Mouse (Mus musculus) right cerebral cortex, adult 18-20 months (tissue): Measurements from ENCODE around the gene Men1.

Source experiments
- DNase-seq: peaks from one replicate; pipeline ENCODE4 v3.0.0; 2022; ENCODE audit warnings: mixed read lengths

The Men1 gene

DNA sequence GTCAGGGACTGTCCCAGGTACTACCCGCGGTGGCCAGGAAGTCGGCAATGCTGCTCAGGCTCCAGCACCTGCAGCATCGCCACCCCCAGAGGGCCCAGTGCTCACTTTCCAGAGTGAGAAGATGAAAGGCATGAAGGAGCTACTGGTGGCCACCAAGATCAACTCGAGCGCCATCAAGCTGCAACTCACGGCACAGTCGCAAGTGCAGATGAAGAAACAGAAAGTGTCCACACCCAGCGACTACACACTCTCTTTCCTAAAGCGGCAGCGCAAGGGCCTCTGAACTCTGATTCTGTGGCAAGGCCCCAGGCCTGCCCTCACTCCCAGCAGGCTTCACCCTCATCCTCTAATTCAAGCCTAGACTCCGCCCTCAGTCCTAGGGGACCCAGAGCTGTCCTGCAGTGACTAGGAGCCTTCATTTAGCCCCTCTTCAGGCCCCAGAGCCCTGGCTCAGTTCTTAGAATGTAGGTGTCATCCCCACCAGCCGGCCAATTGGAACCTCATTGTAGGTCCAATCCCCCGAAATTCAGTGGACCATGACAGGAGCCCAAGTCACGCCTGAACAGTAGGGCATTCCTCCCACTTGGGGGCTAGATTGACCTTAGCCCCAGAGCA is 5.2 kb downstream of the Men1 start:
- DNase-seq = no peak

- DNase-seq = peak; percentile 86
These were observed 6.0 kb downstream of the Men1 start, which contains the start of gene Map4k2 for GRCm38 (mm10) chr19:6340524-6341452. TSS of gene Map4k2 (plus strand) at chr19:6341135.

GRCm38 (mm10) chr19:6341453-6342077 is 6.8 kb downstream of the Men1 start:
- no peak for DNase-seq

DNA sequence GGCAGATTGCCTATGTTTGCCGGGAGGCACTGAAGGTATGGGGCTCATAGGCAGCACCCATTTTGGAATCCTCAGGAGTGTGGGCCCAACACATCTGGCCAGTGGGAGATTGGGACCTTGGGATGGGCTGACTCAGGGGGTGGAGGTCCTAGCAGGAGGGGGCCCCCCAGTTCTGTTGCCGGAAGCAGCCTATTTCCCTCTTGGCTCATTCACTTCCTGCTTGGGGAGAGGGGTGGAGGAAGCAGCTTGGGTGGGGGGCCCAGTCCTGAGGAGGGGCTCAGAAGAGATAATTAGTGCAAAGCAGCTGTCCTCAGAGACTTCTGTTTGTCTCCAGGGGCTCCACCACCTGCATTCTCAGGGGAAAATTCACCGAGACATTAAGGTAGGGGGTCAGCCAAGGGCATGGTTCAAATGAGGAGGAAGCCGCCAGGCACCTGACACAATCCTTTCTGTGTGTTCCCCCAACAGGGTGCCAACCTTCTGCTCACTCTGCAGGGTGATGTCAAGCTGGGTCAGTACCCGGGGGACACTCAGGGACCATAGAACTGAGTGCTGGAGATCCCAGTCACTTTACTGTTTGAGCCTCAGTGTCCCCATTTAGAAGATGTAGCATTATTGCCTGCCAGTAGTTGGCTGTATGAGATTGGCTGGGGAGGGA is 7.6 kb downstream of the Men1 start:
- no peak for DNase-seq

DNA sequence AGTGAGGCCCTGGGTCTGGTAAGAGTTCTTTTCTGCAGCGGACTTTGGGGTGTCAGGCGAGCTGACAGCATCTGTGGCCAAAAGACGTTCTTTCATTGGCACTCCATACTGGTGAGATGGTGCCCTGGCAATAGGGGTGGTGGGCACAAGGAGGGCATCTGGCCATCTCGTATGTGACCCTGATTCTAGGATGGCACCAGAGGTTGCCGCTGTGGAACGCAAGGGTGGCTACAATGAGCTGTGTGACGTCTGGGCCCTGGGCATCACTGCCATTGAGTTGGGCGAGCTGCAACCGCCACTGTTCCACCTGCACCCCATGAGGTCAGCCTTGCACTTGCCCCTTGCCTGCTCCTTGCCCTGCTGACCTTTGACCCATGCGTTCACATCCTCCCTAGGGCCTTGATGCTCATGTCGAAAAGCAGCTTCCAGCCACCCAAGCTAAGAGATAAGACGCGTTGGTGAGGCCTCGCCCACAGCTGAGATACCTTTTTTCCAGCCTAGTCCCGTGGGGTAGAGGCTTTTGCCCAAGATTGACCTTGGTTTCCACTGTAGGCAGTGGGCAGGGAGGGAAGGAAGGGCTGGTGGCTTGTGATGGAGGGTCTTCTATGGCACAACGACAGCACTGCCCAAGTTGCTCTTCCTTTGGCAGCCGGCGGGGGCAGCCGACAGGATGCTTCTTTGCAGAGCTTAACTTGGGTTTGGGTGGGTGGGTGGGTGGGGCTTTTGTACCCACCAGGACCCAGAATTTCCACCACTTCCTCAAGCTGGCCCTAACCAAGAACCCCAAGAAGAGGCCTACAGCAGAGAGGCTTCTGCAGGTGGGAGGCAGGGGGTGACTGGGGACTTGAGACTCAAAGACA is 8.5 kb downstream of the Men1 start:
- DNase-seq = no peak

- DNase-seq = no peak
These were observed 9.2 kb downstream of the Men1 start for GRCm38 (mm10) chr19:6343996-6344395.

DNA sequence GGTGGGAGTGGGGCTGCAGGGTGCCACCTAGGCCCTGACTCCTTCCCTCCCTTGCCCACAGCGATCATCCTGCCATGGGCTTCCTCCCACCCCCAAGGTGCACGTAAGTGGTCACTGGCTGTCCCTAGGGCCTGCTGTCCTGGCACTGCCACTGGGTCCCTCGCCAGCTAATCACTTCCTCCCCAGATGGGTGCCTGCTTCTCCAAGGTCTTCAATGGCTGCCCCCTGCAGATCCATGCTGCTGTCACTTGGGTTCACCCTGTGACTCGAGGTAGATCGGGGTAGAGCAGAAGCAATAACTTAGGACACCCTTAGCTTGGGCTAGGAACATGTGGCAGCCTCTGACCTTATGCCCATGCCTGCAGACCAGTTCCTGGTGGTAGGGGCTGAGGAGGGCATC is 11.2 kb downstream of the Men1 start:
- DNase-seq = no peak

- no peak for DNase-seq
These were observed 11.9 kb downstream of the Men1 start for GRCm38 (mm10) chr19:6346661-6347060.

DNA sequence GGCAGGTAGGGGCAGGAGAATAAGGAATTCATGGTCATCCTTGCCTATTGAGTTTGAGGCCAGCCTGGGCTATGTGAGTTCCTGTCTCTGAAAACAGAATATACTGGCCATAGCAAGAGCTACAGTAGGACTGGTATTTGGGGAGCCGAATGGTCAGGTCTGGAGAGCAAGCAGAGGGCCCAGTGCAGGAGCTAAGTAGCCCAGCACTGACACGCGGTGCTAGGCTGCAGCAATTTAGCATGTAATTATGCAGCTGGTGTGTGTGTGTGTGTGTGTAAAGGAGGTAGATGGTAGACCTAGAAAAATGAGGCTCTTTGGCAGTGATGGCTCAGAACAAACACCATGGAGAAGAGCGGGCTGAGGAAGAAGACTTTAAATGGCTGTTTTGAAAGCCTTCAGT is 12.8 kb downstream of the Men1 start:
- DNase-seq = no peak

DNA sequence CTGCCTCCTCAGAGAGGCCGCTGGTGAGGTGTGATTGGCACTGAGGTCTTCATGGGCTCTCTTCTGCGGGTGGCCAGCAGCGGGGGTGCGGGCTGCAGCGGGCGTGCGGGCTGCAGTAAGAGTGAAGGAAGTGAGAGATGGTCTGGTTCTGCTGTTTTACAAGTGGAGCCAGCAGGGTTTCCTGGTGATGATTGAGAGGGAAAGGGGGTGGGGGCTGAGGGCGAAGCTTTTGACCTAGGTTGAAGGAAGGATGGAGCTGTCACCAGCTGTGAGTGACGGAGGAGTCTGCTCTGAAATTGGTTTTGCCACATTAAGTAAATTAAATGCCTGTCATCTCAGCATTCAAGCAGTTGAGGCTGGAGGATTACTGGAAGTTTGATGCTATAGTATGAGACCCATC is 13.9 kb downstream of the Men1 start:
- DNase-seq = no peak

DNA sequence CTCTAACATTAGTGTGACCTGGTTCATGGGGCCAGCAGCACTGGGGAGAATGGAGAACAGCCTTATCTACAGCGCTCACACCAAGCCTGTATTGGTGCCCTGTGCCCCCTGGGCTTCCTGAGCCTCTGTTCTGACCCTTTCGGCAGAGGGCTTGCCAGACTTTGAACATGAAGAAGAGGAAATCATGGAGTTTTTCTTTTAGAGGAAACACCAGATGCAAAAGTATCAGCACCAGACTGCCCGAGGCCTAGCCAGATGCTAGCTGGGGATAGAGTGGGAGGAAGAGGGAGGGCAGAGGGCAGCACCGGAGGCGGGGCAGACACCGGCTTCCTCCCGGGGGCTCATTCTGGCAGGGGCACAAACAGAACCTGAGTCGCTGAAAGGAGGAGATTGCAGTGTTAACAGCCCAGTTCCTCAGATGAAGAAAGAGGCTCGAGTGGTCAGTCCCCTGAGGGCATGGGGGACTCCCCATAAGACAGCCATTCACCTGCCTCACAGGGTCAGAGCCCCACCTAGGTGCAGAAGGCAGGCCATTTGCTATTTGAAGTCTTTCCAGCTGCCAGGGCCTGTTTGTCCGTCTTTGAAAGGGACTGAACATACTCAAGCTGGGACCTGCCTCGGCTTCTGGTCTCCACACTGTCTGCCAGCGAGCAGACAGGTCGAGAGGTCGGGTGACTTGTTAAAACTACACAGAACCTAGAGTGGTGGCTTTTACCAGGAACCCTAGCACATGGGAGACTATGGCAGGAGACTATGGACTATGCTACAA is 14.6 kb downstream of the Men1 start:
- DNase-seq = no peak

GRCm38 (mm10) chr19:6351431-6352106 is 16.8 kb downstream of the Men1 start:
- no peak for DNase-seq

DNA sequence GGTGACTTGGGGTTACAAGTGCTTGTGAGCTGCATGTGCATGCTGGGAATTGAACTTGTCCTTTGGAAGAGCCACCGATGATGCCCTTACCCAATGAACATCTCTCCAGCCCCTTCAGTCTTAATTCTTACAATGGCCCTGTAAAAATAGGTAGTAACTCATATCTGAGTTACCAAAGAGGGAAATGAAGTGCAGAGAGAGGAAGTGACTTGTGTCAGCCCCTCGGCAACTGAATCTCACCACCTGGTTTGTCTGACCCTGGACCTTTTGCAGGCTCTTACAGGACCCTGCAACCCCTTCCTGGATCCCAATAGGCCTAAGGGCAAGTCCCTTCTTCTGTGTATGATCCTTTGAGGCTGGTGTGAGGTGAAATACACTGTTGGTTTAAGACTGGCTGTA is 17.3 kb downstream of the Men1 start:
- no peak for DNase-seq

GRCm38 (mm10) chr19:6354030-6354429 is 19.3 kb downstream of the Men1 start:
- no peak for DNase-seq

- DNase-seq = no peak
These were observed 26.5 kb downstream of the Men1 start for GRCm38 (mm10) chr19:6361291-6361690.

DNA sequence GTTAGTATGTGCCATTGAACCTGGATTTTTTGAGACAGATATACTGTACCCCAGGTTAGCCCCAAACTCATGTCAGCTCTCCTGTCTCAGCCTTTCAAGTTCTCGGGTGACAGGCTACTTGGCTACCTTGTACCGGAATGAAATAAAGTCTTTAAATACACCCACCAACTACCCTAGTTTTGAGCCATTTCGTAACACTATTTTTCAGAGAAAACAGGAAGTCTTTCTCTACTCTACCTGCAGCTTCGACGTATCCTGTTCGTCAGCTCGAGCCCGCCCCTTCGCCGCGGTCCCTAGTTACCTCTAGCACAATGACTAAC is 28.3 kb downstream of the Men1 start:
- no peak for DNase-seq

DNA sequence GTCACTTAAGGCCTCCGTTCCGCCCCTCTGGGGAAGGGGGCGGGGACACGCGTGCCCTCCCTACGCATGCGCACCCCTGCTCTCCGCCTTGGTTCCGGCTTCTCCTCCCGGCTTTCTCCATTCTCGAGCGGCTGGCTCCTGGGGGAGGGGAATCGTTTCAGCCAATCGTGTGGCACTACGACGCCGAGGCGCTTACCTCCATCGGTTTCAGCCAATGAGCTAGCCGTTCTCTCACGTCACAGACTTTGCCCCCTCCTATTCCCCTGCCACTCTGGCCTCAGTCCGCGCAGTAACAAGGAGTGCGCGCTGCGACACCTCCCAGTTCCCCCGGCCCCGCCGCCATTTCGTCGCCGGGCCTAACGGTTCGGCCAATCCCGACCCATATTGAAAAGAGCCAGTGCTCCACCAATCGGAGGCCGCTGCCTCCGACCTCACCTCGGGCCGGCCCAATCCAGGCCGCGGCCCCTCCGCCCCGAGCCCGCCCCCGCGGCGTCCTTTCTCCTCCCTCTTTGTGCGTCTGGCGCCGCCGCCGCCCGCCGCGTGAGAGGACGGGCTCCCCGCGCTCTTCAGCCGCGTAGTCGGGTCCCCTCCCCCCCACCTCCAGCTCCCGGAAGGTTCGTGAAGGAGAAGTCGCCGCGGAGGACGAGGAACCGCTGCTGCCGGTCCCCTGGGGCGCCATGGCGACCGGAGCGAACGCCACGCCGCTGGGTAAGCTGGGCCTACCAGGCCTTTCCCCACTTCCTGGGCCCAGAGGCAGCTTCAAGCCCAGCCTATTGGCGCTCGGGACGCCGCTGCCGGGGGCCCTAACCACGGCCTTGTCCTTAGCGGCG is 28.8 kb downstream of the Men1 start, which contains the start of gene Sf1:
TSS of gene Sf1 (plus strand) at position 280 of the 830 bp plus-strand sequence.
- DNase-seq = peak; percentile 100

GRCm38 (mm10) chr19:6364317-6364725 is 29.5 kb downstream of the Men1 start:
- DNase-seq = peak; percentile 92

DNA sequence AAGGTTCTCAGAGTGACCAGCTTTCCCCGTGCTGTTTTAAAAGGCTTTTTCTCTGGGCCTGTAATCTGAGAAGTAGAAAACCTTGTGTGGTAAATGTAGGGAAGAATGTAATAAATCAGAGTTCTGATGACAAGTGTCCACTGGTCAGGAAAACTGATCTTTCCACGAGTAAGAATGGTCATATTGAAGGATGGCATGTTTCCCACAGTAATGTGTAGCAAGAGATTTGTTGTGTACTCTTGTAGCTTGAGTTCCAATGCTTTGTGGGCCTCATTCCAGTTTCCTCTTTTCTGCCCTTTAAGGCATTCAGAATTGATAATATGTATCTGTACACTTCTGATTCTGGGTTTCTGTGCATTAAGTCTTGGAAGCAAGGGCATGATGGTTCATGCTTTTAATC is 30.1 kb downstream of the Men1 start:
- DNase-seq = no peak

- DNase-seq = no peak
These were observed 35.4 kb downstream of the Men1 start for GRCm38 (mm10) chr19:6370175-6370574.
